Mouse (Mus musculus) kidney, postnatal 14 days (tissue): ENCODE data around the gene Gm20388.

Experiments used
- DNase-seq: peaks from one replicate; pipeline ENCODE4 v3.0.0; 2022; ENCODE audit warnings: mixed read lengths

The Gm20388 gene

DNA sequence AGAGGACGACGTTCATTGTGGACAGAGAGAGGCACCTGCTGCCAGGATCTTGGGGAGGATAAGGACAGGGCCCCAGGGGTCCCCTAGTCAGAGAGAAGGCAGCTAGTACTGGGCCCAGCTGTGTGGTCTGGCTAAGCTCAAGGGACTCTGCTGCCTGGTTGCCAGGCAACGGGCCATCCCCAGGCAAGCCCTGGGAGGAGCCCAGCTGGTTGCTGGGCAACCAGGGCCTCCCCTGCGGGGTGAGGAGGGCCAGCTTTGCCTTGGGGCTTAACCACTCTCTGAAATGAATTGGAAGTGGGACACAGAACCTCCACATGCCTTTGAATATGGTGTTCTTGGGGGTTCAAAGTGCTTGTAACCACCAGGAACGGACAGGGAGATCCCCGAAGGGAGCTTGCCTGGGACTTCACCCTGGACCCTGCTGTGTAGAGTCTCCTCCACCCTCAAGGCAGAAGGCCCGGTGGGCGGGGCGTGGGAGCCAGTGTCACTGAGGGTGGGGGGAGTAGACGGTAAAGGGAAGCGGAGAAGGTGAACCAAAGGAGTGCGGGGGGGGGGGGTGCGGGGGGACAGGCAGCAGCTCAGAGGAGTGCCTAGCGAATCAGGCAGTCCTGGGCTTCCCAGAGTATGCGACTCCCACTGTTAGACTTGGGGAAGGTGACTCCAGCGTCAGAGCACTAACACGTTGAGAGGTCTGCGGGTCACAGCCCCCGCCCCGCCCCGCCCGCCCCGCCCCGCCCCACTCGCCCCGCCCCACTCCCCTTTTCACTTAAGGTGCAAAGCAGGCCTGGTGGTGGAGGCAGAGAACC is 266.9 kb downstream of the Gm20388 start, which contains the start of gene Fam92b:
TSS of gene Fam92b (minus strand) at position 149 of the 806 bp plus-strand sequence.
- DNase-seq: peak; percentile 71

DNA sequence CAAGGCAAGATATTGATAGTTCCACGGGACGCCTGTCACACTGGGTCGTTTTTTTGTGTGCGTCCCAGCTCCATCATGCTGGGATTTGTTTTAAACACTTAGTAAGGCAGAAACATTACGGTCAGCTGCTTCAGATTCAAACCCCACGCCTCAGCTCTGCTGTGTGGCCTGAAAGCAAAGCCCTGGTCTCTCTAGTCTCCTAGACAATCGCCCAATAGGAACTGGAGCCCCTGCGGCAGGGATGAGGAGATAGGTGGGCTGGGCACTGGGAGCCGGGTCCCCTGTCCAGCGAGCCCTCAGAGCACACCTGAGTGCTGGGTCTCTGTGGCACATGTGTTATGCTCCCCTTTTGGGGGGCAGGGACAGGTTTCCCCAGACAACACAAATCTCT is 267.5 kb downstream of the Gm20388 start:
- DNase-seq: no peak

DNA sequence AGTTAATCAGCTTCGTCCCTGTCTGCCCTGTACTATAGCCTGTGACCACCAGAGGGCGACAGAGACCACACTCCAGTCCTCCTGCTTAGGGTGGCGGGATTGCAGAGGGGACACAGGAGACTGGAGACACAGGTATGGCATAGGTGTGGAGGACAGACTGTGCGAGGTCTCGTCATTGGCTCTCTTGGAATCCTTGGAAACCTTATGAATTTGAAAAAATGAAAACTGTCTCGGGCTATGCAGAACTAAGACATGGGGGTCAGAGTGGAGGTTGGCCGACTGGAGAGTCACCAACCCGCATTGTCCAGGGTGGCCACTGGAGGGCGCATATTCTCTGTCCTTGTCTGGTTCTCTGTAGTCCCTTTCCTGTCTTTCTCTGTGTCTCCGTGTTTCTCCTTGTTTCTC is 268.4 kb downstream of the Gm20388 start:
- peak; percentile 92 for DNase-seq

DNA sequence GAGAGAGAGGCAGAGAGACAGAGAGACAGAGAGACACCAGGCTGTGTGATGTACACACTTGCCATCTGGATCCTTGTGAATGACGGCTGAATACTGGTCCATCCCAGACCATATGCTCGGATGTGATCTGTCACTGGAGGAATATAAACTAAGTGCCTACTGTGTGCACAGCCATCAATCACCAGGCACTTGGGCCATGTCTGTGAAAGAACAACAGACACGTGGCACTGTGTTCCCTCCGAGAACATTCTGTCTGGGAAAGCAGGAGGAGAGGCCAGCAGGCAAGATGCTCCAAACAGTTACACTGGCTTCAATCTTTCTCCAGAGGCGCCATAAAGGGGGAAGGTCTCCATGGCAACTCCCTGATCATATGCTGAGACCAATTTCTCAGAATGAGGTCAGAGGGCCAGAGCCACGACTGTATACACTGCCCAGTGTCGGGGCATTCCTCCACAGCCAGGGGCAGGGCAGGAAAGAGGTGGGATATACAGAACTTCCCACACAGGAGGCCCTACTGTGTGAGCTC is 269.9 kb downstream of the Gm20388 start:
- no peak for DNase-seq

DNA sequence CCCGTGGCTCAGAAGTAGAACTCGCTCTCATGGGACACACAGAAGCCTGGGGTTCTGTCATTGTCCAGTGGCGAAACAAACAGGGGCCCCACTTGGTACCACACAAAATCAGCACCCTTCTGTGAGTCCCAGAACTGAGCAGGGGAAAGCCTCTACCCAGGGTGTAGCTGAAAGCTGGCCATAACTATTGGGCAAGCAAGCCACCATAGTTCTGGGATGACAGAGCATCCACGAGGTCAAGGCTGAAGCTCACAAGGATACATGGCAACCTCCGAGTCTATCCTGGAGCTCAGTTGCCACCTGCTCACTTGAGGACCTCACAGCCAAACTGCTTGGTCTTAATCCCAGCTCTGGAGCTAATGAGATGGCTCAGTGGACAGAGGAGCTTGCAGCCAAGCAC is 270.6 kb downstream of the Gm20388 start:
- DNase-seq: no peak

DNA sequence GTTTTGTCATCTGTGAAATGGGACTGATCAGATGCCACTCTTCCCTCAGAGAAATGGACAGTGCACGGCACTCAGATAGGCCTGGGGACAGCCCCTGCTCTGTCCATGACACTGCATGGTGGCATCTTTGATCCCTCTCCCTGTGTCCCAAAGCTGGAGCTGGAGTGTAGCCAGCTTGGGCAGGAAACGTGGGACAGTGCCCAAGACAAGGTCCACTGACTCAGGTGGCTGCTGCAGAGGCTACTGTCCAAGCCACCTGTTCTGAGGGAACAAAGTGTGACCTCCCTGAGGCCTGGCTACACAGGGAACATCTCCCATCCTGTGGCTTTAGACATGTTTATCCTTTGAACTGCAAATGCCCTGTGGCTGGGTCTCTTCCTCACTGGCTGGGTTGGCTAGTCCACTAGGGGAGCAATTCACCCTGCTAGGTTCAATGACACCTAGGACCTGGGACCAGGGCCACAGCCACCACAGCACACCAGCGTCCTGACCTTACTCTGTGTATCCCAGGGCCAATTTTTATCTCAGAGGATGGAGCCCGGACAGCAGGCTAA is 271.3 kb downstream of the Gm20388 start:
- no peak for DNase-seq

DNA sequence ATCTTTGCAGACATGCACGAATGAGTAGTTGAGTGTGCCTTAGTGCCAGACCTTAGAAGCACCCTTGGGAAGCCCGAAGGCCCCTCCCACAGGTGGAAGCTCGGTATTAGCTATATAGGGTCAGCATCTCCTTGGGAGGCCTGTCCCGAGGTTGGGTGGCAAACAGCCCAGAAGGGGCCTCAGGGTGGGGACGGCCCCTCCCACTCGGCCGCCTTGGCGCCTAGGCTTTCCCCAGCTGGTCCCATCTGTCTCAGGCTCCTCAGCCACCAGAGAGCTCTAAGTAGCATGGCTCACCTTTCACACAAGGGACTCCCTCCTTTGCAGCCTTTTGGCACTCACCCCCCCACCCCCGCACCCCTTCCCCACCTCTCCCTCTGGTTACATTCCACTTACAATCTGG is 273.7 kb downstream of the Gm20388 start:
- peak; percentile 63 for DNase-seq

DNA sequence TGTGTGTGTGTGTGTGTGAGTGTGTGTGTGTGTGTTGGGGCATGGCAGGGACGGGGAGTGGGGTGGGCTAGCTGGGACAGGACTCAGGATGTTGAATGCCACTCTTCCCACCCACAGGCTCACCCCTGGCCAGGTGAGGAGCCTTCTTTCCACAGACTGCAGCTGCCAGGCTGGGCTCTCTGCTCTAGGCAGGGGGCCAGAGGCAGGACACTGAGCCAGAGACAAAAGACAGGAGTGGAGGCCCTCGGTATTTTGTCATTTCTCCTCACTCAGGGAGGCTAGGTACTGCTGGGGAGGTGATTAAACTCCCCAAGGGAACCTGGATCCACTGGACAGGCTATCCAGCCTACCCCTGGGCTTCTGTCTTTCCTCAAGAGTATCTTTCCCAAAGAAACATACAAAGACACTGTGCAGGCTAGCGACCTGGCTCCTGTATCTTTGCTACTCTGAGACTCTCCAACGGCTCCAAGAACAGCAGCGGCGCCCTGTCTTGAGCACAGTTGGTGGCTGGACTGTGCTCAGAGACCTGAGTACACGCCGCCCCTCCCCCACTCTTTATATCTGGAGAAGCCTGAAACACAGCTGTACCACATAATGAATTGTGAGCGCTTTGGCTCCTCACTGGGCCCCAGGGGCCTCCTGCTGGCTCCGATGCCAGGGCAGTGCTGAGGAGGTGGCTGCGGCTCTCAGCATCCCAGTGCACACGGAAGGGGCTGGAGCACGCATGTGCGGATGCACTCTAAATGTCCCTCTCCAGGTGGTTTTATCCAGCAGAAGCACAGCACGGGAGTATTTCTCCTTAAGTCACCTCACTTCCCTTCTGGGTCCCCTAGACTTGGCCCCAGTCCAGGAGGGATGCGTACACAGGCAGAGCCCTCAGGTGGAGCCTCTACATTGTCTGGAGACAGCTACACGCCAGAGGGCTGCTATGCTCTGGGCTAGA is 274.5 kb downstream of the Gm20388 start:
- DNase-seq: peak; percentile 59

DNA sequence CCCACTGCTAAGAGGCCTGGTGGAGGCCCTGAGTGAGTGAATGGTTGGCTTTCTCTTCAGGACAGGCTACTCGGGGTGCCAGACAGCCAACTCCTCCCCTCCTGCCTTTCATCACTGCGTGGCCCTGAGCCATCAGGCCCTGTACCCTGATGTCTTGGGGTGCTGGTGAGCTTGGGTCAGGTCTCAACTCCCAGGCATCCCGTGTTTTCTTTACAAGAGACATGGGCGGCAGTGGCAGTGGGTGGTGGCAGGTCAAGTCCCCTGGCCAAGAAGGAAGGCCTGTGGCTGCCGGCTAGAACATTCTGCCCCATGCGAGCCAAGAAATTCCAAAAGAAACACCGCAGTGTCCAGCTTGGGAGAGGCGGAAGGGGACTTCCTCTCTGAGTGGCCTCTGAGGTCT is 275.8 kb downstream of the Gm20388 start:
- DNase-seq: peak; percentile 75

DNA sequence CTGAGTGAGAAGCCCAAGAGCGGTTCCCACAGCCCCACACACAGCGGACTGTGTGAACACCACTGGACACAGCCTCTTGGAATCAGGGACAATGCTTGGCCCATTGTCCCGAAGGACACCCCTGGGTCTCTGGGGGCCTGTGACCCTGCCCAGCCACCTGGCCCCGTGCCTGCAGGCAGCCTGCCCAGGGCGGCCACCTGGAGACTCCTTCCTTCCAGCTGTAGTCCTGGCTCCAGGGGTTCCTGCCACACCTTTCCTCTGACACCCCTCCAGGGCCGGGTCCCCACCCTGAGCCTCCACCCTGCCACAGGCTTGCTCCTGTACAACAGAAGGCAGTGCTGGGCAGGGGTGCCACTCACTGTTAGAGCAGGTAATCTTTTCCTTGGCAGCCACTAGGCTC is 277.9 kb downstream of the Gm20388 start:
- peak; percentile 83 for DNase-seq

DNA sequence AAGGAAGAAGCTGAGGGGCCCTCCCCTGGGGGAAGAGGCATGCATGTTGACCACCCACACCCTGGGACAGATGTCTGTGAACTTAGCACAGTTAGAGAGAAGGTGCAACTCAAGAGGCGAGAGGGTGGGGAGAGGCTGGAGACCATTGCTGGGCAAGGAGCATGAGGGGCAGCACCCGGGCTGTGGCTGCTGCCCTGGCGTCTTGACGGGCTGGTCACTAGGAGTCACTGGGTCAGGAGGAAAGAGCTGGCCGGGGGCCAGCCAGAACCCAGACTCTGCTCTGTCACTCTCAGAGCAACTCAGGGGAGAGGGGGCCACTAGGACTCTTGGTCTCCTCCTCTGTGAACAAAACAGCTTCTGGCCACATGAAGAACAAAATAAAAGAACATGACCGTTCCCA is 278.8 kb downstream of the Gm20388 start:
- DNase-seq: peak; percentile 51

DNA sequence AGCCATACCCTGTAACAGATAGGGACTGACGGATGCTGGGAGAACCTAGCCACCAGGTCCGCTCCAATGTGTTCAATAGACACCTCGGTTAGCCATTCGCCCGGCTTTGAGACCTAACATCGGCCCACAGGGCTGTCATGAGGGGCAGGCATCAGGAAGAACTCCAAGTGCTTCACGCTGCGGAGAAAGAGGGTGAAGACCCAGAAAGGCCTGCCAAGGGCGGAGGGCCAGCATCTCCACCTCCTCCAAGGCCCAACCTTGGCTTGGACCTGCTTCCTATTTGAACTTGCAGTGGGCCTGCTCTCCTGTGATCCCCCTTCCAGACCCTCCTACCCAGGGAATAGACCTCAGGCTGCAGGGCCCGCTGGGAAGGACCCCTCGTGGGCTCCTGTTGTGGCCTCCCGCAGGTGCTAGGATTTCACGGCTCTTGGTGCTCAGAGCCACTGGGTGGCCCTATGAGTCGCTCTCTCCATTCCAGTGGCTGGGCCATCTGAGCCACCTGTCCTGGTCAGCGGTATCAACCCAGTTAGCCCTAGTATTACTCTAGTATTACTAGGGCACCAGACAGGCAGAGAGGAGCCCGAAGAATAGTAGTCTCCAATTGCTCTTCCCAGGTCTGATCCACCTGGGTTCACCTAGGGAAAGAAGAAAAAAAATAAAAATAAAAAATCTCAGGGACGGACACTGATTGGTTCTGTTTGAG is 279.6 kb downstream of the Gm20388 start:
- DNase-seq: no peak

DNA sequence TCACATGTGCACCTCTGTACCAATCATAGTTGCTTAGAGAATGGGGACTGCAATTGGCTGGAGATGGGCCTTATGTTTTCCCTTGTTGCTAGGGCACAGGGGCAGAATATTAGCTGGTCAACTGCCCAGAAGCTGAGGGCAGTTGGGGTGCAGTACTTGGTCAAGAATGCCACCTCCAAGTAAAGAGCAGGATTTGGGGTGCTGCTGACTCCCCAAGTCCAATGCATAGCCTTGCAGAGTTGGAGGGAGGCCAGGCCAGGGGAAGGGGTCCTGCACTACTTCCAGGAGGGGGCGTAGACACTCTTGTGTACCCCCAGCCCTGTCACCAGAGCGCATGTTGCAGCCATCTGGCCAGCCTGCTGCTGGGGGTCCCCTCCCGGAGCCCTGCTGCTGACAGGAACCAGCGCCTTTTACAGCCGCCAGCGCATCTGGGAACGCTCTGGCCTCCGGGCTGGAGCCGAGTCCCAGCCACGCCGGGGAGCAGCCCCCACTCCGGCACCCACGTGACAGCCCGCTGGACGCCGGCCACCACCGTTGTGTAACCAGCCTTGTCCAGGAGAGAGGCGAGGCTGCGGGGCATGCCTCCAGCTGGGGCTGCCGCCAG is 280.3 kb downstream of the Gm20388 start:
- peak; percentile 94 for DNase-seq

DNA sequence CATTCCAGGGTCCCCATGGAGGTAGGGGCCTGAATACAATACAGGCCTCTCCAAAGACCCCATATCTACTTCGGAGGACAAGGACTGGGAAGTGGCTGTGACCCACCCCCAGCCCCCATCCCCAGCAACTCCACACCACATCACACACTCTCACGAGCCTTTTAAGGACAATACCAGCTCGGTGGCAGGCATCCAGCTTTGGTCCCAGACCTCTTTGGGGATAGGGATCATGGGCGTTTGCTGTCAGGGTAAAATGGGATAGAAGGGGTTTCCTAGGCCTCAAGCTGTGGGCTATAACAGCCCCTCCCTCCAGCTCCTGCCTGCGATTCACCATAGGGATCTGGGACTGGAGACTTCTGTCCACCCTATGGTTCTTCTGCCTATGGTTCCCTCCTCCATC is 281.0 kb downstream of the Gm20388 start:
- DNase-seq: no peak

DNA sequence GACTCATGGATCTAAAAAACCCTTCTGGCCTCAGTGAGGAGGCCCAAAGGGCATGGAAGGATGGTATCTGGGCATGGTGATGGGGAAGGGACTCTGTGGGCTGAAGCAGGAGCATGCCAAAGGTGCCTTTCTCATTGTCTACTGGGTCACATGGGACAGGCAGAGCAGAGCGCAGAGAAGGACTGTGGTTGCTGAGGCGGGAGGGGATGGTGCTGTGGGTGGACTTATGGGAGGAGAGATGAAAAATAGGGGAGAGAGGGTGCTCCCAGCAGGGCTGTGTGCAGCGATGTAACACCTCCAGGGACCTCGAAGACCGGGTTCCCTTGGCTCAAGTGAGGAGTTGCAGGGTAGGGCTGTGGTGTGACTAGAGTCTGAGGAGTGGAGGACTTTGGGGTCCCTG is 281.5 kb downstream of the Gm20388 start:
- DNase-seq: no peak

DNA sequence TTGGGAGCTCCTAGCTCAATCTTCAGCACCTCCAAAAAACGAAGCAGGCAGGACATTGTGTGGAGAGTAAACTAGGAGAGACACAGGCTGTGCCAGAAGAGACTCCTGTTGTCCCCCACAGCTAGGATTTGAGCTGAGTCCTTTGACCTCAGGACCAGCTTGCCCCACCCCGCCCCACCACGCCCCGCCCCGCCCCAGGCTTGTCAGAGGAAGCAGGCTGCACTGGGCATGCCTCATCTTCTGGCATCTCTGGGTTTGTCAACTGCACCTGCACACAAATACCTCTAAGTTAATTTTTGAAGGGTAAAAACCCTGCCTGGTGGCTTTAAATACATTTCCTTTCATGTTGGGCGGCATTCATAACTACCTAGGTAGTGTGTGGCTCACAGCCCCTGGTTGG is 290.7 kb downstream of the Gm20388 start:
- DNase-seq: no peak

DNA sequence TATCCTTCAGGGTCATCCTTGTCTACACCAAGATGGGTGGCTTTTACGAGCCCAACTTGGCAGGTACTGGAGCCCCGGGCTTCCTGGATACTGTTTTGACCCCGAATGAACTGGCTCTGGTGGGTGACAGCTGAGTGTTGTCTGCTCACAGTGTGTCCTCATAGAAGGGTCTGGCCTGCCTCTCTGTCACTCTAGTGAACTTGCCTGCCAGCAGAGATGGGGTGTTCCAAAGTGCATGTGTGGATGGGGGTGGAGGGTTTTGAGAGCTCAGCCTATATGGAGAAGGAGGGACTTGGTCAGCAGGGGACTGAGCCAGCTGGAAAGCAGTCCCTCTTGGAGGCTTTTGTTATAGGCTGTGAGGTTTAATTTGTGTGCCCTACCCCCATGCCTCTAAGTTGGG is 291.9 kb downstream of the Gm20388 start:
- DNase-seq: no peak

DNA sequence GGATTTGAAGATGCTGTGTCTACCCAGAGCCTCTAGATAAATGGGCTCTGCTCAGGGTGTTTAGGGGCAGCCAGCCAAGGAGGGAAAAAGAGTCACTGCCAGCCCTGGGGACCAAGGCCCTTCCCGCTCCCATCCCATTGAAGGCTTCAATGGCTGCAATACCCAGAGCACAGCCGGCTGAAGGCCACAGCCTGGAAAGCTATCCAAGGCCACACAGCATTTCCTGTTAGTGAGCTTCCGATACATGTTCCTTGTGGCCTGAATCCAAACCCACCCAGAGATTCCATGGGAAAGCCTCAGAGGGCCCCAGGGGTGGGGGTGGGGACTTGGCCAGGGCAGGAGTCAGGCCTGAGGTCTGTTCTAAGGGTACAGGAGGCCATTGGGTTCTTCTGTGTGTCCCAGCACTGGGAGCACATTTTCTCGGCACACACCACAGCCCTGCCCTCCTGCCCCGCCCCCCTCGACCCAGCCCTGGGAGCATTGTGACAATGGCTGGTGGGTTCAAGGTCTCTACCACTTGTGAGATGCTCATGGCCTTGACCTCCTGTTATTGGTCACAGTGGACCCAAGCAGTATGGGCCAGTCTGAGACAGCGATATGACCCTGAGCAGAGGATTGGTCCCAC is 294.2 kb downstream of the Gm20388 start:
- peak; percentile 84 for DNase-seq

DNA sequence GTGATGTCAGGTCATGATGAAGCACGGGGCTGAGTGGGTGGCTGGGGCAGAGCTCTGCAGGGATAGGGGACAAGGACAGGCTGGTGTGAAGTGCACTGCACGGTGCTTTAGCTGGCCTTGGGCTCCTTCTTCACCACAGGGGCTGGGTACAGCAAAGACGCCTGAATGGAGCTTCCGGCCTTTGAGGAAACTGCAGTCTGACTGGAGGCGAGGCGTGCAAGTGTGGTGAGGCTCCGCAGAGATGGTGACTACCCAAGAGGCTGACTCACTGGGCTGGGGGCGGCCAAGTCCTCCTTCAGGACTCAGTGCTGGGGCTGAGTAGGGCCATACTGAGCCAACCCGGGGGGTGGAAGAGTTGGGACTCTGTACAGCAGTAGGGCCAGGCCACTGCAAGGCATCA is 295.3 kb downstream of the Gm20388 start:
- no peak for DNase-seq

DNA sequence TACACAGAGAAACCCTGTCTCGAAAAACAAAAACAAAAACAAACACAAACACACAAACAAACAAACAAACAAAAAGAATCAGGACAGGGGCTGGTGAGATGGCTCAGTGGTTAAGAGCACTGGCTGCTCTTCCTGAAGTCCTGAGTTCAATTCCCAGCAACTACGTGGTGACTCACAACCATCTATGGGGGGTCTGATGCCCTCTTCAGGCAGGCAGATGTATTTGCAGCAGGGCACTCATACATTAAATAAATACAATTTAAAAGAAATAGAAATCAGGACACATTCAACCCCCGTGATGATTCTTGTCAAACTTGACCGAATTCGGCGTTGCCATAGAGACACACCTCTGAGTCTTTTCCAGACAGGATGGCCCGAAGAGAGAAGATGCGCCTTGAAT is 296.7 kb downstream of the Gm20388 start:
- DNase-seq: no peak

DNA sequence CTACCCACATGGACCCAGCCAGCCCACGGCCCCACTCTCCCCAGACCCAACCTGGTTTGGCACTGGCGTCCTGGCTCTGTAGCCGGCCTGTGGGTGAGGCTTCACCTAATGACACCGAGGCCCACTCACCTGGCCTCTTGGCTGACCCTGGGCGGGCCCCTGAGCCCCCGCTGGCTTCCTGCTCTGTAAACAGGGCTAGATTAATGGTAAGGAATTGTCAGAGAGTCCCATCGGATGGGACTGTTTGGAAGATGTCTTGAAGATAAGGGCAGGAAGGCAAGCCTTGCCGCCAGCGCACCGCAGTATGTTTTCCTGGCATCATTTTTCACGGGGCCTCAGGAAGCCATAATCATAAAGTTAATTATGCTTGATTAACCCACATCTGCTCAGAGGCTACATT is 297.5 kb downstream of the Gm20388 start:
- no peak for DNase-seq

DNA sequence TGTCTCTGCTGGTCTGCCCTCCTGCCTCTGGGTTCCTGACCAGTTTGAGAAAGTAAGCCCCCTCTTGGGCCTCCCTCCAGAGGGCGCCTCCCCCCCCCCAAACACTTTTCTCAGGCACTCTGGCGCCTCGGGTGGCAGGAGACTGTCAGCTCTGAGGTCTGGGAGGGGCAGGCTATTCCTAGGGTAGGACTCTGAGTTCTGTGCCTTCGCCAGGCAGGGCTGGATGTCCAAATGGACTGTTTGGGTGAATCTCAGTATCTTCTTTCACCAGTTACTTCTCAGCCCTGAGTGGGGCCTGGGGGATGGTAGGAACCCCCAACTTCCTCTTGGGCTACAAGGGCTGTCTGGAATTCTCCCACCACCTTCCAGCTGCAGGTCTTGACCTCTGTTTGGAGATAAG is 300.7 kb downstream of the Gm20388 start:
- no peak for DNase-seq
